Mouse (Mus musculus) frontal cortex, postnatal 10 days (tissue): ENCODE measurements around the gene Gpsm1.
A peak's percentile ranks its signal among the peaks of the same experiment; 100 is the strongest.

Source experiments
- DNase-seq, 2 experiments: peaks; one replicate each; pipeline ENCODE4 v3.0.0; 2022; ENCODE audit warnings: low spot score in 2 of 2, mixed read lengths in 1 of 2

Gpsm1 gene

DNA sequence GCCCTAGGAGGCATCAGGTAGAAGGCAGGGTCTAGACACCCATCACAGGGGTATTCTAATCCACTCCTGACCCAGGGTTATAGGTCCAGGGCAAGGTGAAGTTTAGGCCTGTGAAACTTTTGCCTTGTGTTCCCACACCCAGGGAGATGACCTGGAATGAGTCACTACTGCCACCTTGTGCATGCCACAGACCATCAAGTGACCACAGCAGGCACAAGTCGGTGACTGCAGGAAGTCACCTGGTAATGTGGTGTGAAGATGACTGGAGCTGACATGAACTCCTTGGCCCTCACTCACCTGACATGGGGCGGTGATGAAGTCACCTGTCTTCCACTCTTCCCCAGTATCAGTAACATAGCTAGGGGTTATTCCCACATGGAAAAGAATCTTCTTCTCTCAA lies 2.5 kb upstream of the Gpsm1 start:
- DNase-seq: no peak

GRCm38 (mm10) chr2:26313394-26313793 lies 1.9 kb upstream of the Gpsm1 start:
- no peak for DNase-seq

GRCm38 (mm10) chr2:26314281-26315071 lies 839 bp upstream of the Gpsm1 start:
- DNase-seq: peak in 1 of 2 experiments; percentile 21

- no peak for DNase-seq
Observed at GRCm38 (mm10) chr2:26315925-26316311, 603 bp downstream of the Gpsm1 start.

- no peak for DNase-seq
Observed at GRCm38 (mm10) chr2:26316576-26317246, 1.4 kb downstream of the Gpsm1 start.

DNA sequence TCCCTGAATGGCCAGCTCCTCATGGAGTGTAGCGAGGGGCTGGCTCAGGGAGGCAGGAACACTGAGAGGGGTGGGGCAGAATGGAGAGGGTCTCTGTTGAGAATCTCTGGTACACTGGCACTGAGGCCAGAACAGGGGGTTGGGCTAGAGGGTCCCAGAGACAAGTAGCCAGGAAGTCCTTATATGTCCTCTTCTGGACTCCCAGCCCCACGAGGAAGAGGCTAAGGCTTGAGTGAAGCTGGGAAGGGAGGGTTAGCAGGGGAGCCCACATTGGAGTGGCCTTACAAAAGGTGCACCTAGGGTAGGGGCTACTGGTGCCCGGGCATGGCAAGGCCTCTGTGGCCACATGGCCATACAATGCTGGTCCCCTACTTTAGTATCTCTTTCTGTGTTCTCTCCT lies 2.1 kb downstream of the Gpsm1 start:
- no peak for DNase-seq

DNA sequence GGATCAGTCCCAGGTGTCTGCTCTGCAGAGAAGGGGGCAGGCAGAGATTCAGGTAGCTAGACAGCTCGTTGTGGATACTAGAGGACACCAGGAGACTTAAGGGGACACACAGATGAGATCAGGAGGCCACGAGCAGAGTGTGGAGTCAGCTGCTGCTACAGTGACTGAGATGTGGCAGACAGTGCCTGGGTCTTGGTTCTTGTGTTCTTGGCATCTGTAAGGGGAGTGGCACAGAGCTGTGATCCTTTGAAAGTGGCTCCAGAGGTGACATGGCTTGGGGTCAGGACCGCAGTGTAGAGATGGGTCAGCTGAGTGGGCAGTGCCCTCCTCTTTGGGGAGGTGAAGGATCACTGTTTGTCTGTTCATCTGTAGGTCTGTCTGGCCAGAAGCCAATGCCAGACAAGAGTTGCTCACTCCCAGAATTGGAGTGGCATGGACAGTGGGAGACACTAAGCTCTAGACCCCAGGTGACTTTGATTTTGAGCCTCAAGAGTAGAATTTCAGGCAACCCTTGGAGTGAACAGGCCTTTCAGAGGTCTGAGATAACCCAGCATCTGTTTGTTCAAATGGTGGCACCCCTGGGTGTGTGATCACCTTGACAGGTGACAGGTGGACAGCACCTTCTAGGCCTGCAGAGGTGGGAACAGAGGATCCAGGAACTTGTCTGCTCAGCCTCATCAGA lies 2.8 kb downstream of the Gpsm1 start:
- no peak for DNase-seq

DNA sequence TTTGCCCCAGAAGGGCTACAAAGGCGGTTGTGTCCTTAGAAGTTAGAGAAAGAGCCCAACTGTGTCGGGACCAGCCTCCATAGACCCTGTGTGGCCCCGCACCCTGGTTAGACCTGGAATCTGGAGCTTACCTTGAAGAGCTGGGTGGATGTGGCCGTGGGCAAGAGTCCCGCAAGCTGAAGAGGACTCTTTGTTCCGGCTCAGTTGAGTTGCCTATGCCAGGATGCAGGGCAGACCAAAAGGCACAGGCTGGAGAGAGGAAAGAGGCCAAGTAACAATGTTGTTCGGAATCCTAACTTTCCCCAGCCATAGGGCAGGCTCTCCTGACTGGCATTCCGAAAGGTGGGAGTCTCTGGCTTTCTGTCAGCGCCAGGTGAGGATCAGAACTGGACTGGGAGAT lies 3.8 kb downstream of the Gpsm1 start:
- no peak for DNase-seq

- DNase-seq: no peak
Observed at GRCm38 (mm10) chr2:26319519-26320244, 4.4 kb downstream of the Gpsm1 start.

GRCm38 (mm10) chr2:26320245-26321185 lies 5.2 kb downstream of the Gpsm1 start:
- no peak for DNase-seq

DNA sequence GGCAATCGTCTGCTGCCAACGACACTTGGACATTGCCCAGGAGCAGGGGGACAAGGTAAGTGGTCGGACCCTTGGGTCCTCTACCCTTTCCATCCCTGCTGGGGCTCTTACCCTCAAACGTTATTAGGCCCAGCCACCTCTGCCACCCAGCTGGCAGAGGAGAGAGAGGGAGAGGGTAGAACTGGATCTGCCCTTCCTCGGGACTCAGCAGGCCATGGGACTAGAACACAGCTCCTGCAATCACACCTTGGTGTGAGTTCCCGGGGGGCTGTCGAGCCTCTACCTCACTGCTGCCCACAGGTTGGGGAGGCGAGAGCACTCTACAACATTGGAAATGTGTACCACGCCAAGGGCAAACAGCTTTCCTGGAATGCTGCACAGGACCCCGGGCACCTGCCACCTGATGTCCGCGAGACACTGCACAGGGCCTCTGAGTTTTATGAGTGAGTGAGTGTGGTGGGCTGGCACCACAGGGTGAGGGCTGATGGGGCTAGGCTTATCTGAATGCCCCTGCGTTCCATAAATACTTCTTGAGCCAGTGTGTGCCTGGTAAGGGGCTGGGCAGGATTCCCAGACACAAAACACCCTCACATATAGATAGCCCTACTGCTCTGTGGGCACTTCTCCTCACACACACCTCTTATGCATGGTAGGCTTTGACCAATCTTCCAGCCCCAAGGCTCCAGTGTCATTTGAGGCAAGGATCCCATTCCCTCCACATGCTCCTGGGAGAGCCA lies 8.4 kb downstream of the Gpsm1 start:
- DNase-seq: no peak

GRCm38 (mm10) chr2:26324917-26325316 lies 9.6 kb downstream of the Gpsm1 start:
- no peak for DNase-seq

GRCm38 (mm10) chr2:26325386-26326181 lies 10.3 kb downstream of the Gpsm1 start:
- DNase-seq: no peak

- no peak for DNase-seq
Observed at GRCm38 (mm10) chr2:26327852-26328251, 12.5 kb downstream of the Gpsm1 start.

- DNase-seq: no peak
Observed at GRCm38 (mm10) chr2:26329402-26329801, 14.1 kb downstream of the Gpsm1 start.

DNA sequence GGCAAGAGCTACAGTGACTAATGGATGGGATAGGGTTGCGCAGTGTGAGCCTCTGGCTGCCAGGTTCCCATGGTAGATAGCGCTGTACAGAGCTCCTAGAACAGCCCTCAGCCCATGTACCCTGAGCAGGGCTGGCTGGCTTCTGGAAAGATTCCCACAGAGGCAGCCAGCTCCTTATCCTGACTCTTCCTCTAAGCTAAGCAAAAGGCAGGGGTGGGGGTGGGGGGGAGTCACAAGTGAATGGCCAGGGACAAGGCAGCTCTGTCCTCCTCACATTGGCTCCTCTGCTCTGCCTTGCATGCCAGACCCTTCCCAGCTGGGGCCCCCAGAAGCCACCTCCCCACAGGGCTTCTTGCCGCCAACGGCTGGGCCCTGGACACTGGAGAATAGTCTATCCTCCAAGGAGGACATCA lies 14.7 kb downstream of the Gpsm1 start:
- no peak for DNase-seq

- DNase-seq: no peak
Observed at GRCm38 (mm10) chr2:26330702-26331101, 15.4 kb downstream of the Gpsm1 start.

DNA sequence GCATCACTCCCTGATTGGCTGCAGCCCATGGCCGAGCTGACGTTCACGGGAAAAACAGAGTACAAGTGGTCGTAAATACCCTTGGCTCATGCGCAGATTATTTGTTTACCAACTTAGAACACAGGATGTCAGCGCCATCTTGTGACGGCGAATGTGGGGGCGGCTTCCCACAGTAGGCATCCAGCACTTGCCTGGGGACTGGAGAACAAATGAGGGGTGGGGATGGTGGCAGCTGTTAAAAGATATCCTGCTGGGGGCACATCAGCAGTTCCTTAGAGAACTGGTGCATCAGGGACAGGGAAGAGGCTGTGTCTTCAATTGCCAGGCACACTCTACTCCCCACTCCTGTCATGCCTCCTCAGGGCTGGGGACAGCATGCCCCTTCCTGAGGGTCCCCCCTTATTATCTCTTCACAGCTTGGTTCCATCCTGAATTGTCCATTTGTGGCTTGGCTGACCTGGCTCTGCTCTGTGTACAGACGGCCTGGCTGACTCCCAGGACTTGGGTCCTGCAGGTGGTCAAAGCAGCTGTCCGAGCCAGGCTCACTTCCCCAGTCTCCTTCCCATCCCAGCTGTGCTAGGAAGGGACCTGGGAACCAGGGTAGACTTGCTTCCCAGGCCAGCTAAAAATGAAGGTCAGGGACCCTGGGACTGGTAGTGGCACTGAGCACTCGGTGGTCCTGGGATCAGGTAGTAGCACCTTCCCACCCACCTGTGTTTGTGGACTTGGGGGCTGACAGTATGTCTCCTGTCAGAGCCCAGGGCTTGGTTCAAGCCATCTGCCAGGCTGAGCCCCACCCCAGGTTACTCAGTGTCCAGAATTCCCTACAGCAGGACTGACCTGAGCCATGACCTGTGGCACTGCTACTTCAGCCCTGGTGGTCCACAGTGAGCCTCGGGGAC lies 23.2 kb downstream of the Gpsm1 start:
- no peak for DNase-seq
